Mouse (Mus musculus) midbrain, postnatal 0 days (tissue): ENCODE data around the gene Ercc4. TPM values are rescaled to one million over a fixed set of nuclear protein-coding genes. Genes with fewer than 3 reads are reported as not detected.

Experiments
- ATAC-seq: fragments of 200-750 bp; cut with Nextera tagmentation; 2 replicates; pipeline ENCODE4 v1.8.0; 2017; ENCODE audit warnings: moderate number of reproducible peaks, mild to moderate bottlenecking, moderate TSS enrichment, moderate library complexity; ENCODE audit not compliant: low FRiP score
- DNase-seq: peaks from one replicate; pipeline ENCODE4 v3.0.0-alpha.2; 2015; ENCODE audit warnings: low spot score
- H3K27ac ChIP-seq: fragments of 300-500 bp; sonication (generic); 2 replicates; pipeline ENCODE4 v1.5.1; 2014; ENCODE audit warnings: low read depth, mild to moderate bottlenecking, low read length, mixed read lengths
- H3K27me3 ChIP-seq: fragments of 300-500 bp; sonication (generic); 2 replicates; pipeline ENCODE4 v1.6.1; 2014; ENCODE audit warnings: low read length, control low read depth, mixed read lengths; ENCODE audit not compliant: insufficient read depth
- H3K36me3 ChIP-seq: fragments of 300-500 bp; sonication (generic); 2 replicates; pipeline ENCODE4 v1.6.1; 2014; ENCODE audit warnings: low read length, control low read depth, mixed read lengths; ENCODE audit not compliant: insufficient read depth
- H3K4me1 ChIP-seq: fragments of 300-500 bp; sonication (generic); 2 replicates; pipeline ENCODE4 v1.6.1; 2014; ENCODE audit warnings: mild to moderate bottlenecking, control low read depth, antibody characterized with exemption, low read length, mixed read lengths; ENCODE audit not compliant: insufficient read depth
- H3K4me2 ChIP-seq: fragments of 300-500 bp; sonication (generic); 2 replicates; pipeline ENCODE4 v1.6.1; 2014; ENCODE audit warnings: low read depth, mild to moderate bottlenecking, low read length, mixed read lengths; ENCODE audit not compliant: poor library complexity, severe bottlenecking
- H3K4me3 ChIP-seq: fragments of 300-500 bp; sonication (generic); 2 replicates; pipeline ENCODE4 v1.5.1; 2014; ENCODE audit warnings: low read depth, mild to moderate bottlenecking, low read length, moderate library complexity
- H3K9ac ChIP-seq: fragments of 300-500 bp; sonication (generic); replicated peaks from 2 replicates; pipeline ENCODE4 v1.6.1; 2014; ENCODE audit warnings: mild to moderate bottlenecking, low read length, moderate library complexity, mixed read lengths; ENCODE audit not compliant: poor library complexity, severe bottlenecking
- H3K9me3 ChIP-seq: fragments of 300-500 bp; sonication (generic); 2 replicates; pipeline ENCODE4 v1.6.1; 2016; ENCODE audit warnings: low read length, control low read depth
- CTCF ChIP-seq: IDR thresholded peaks from 2 replicates; pipeline ENCODE4 v1.5.1; 2016; ENCODE audit warnings: antibody characterized with exemption, mild to moderate bottlenecking
- WGBS: fragments of 180-500 bp; shearing (Covaris S2); extraction: QIAGEN DNeasy Blood & Tissue Kit; methylation state at CpG from one replicate; pipeline ENCODE4 v1.1.7; 2014; 5-methylcytosine and 5-hydroxymethylcytosine counted together
- polyA plus RNA-seq: library from polyadenylated mRNA; unstranded; fragments of >200 nt; fragmentation: Nextera tagmentation; extraction: Ambion mirVana; gene quantifications from 2 replicates; pipeline ENCODE4 v1.2.1, GENCODE M21; 2015
- total RNA-seq: library from RNA; depleted of rRNA; stranded (reverse); fragments of >200 nt; gene quantifications from 2 replicates; pipeline ENCODE4 v1.2.3, GENCODE M21; 2014

Ercc4 gene
- total and polyA plus RNA-seq, 2 experiments from 2014 or later, result 15.3 to 23.4 TPM

DNA sequence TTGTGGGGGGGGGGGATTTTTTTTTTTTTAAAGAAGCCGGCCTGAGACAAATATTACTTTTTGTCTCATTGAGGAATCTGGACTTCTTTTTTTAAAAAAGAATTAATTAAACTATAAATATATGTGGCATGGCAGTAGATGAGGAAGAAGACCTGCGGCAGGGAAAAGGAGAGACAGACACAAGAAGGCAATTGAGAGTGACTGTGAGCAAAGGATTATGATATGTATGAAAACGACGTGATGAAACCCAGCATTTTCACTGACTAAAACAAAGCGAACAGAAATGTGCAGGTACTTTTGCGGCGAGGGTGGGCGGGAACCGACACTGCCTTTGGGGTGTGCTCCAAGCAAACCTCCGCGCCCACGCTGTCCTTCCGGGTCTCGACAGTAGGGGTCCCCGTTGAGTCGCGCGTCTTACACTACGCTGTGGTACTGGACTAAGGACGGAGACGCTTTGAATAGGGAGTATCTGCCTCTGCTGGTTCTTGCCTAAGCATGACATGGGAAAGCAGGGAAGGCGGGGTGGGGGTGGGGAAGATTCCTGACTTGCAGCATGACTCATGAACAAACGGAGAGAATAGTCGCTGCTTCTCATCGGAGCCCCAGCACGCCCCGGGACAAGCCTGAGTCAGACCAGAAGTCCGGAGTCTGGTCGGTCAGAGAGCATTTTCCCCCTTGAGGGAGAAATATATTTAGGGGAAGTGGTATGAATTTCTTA is 50.6 kb downstream of the Ercc4 start:
- peaks cover 5% of the 10 kb centered on the region; the same call in 1 of the 2 replicates for H3K4me1 ChIP-seq
- peak overlapping the region; percentile 24; the same call in 1 of the 2 replicates for H3K9ac ChIP-seq
- no peaks in the 10 kb centered on the region for H3K36me3 ChIP-seq
- peak; percentile 97 for TF ChIP-seq CTCF
- H3K9me3 ChIP-seq, result no peaks in the 10 kb centered on the region
- H3K4me2 ChIP-seq, result peak overlapping the region; percentile 46
- DNase-seq, result peak; percentile 96
- WGBS, result 4% methylated on average over 29 of the region's 29 CpGs
- peak overlapping the region; percentile 32 for H3K4me3 ChIP-seq
- no peaks in the 10 kb centered on the region for H3K27me3 ChIP-seq
- ATAC-seq, result peak; percentile 95
- no peak overlapping the region for H3K27ac ChIP-seq

DNA sequence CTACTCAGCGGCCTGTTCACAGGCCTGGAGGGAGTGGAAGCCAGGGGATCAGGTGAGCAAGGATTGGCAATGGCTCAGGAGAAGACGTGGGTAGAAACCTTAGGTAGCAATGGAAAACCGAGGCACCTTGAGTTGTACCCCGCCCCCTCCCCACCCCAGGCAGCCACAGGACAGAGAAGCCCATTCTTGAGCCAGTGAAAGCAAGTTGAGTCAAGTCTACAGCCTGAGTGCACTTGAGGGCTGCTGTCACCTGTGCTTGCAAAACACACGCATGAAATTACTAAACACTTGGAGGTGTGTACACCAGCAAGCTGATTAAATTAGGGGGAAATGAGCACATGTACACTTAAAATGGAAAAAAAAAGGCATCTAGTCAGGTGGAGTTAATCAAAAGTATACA is 52.0 kb downstream of the Ercc4 start:
- no peaks in the 10 kb centered on the region for H3K36me3 ChIP-seq
- 87% methylated on average over 5 of the region's 5 CpGs for WGBS
- DNase-seq (no peak), ATAC-seq (no peak)
- peaks cover 5% of the 10 kb centered on the region; the same call in 1 of the 2 replicates for H3K4me1 ChIP-seq
- H3K27me3 ChIP-seq, result no peaks in the 10 kb centered on the region
- H3K9ac ChIP-seq, result no peak overlapping the region
- no peak overlapping the region for H3K4me2 ChIP-seq
- H3K9me3 ChIP-seq, result no peaks in the 10 kb centered on the region
- TF ChIP-seq CTCF, result no peak
- H3K27ac ChIP-seq, result no peak overlapping the region
- H3K4me3 ChIP-seq, result no peak overlapping the region

DNA sequence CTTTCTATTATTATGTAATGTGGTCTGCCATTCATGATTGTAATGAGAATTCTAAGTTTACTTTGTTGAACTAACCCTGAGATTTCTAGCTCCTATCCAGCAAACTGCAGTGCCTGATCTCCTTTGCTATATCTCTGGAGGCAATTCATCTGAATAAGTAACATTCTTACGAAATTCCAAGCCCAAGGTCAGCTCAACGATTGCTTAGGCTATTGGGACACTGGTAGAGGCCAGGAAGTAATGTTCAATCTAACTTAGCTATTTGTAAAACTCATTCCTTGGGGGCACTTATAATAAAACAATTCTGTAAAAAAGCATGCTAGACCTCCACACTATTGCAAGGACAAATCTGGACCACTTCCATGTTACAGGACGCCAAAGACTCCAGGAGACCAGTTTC is 58.2 kb downstream of the Ercc4 start:
- Histone ChIP-seq H3K4me2 (no peak overlapping the region), H3K9me3 (no peaks in the 10 kb centered on the region), H3K9ac (no peak overlapping the region), H3K4me1 (no peaks in the 10 kb centered on the region), H3K27me3 (no peaks in the 10 kb centered on the region), H3K27ac (no peak overlapping the region), H3K36me3 (no peaks in the 10 kb centered on the region), H3K4me3 (no peak overlapping the region)
- no peak for ATAC-seq
- no peak for DNase-seq
- 70% methylated on average over 3 of the region's 3 CpGs for WGBS
- no peak for TF ChIP-seq CTCF

DNA sequence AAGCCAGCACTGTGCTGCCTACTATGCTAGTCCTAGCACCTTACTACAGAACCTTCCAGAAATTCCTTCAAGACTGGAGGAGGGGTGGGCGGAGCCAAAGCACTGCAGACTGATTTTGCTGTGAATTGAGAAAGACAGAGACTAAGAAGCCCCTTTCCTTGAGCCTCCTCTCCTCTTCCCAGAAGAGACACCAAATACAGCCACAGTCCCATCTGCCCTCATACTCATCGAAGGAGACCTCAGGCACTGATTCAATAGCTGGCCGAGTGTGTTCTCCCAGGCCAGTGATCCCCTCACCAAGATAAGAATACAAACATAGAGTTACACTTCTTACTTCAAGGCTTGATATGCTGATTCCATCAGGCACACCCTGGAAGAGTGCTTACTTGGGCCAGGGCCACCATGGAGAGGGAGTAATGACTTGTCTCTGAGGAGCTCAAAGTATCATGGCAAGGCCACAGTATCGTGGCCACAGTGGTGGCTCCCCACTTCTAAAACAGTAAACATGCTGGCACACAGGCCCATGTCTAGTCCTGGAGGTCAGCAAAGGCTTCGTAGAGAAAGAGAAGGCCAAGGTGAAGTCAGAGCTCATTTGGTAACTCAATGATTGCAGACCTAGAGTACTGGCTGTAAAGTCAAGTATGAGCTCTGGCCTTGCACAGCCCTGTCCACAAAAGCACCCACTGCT is 63.7 kb downstream of the Ercc4 start:
- no peak overlapping the region for H3K9ac ChIP-seq

DNA sequence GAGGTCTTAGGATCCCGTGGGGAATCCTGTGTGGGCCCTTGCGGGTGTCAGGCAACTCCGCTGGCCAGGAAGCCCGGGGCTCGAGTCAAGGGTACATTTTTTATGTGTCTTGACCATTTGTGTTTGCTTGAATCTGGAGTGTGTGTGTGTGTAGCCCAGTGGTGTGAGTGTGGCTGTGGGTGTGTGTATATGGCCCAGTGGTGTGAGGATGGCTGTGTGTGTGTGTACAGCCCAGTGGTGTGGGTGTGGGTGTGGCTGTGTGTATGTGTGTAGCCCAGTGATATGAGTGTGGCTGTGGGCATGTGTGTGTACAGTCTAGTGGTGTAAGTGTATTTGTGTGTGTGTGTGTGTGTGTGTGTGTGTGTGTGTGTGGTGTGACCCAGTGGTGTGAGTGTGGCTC is 73.0 kb downstream of the Ercc4 start:
- no peaks in the 10 kb centered on the region for H3K4me1 ChIP-seq
- H3K36me3 ChIP-seq, result no peaks in the 10 kb centered on the region

More for the DNA sequence above, 63.7 kb downstream of the Ercc4 start:
- DNase-seq (no peak), ATAC-seq (no peak)
- H3K4me3 ChIP-seq, result no peak overlapping the region
- H3K9me3 ChIP-seq, result no peaks in the 10 kb centered on the region
- no peak overlapping the region for H3K4me2 ChIP-seq
- TF ChIP-seq CTCF, result no peak
- H3K36me3 ChIP-seq, result no peaks in the 10 kb centered on the region
- no peaks in the 10 kb centered on the region for H3K27me3 ChIP-seq
- H3K4me1 ChIP-seq, result no peaks in the 10 kb centered on the region
- 93% methylated on average over 5 of the region's 5 CpGs for WGBS
- no peak overlapping the region for H3K27ac ChIP-seq

DNA sequence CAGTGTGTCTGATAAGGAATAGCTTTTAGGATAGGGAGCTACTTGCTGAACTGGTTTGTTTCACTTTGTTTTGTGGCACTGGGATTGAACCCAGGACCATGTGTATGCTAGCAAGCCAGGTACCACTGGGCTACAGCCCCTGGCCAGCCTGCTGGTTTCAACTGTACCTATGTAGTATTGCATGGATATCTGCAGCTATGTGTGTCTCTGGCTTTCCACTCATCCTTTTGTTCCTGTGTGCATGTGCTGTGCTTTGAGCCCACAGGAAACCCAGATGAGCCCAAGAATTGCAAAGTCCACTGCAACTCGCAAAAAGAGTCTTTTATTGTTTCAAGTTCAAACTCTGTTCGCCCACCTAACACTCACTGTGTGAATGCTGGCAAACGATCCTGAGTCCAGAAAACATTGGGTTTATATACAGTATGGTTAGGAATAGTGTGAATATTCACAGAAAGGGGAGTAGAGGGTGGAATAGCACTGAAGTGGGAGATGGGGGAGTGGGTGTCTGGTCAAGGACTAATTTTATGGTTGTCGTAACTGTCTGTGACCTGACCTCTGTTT is 73.8 kb downstream of the Ercc4 start:
- TF ChIP-seq CTCF, result no peak
- H3K27ac ChIP-seq, result no peak overlapping the region
- H3K4me2 ChIP-seq, result no peak overlapping the region
- H3K9me3 ChIP-seq, result no peaks in the 10 kb centered on the region
- ATAC-seq (no peak), DNase-seq (no peak)
- no peak overlapping the region for H3K4me3 ChIP-seq
- H3K36me3 ChIP-seq, result no peaks in the 10 kb centered on the region
- no peaks in the 10 kb centered on the region for H3K4me1 ChIP-seq
- WGBS, result 89% methylated on average over 4 of the region's 4 CpGs
- H3K27me3 ChIP-seq, result no peaks in the 10 kb centered on the region
- H3K9ac ChIP-seq, result no peak overlapping the region

More for the DNA sequence above, 73.0 kb downstream of the Ercc4 start:
- ATAC-seq (no peak), DNase-seq (no peak)
- Histone ChIP-seq H3K9me3 (no peaks in the 10 kb centered on the region), H3K27me3 (no peaks in the 10 kb centered on the region), H3K27ac (no peak overlapping the region), H3K4me3 (no peak overlapping the region), H3K9ac (no peak overlapping the region), H3K4me2 (no peak overlapping the region)
- 96% methylated on average over 4 of the region's 5 CpGs for WGBS
- no peak for TF ChIP-seq CTCF
